Mouse (Mus musculus): ENCODE results near the gene Cd52. TPM values are rescaled to one million over a fixed set of nuclear protein-coding genes. Genes with fewer than 3 reads are reported as not detected.

Cd52 gene
- polyA plus RNA-seq, 2 experiments = 9.0 to 15.5 TPM

GRCm38 (mm10) chr4:134119042-134119441, 24.2 kb upstream of the Cd52 start:
- Histone ChIP-seq H3K4me2 (replicated peaks; ENCODE audit: low read depth, low read length, severe bottlenecking) (no peak overlapping the region), H3K27ac (replicated peaks; ENCODE audit: low read depth, low read length) (no peak overlapping the region), H3K9ac (ENCODE audit: low read depth, low read length, severe bottlenecking) (no peak overlapping the region), H3K36me3 (ENCODE audit: control insufficient read depth, insufficient read depth, low read length) (no peaks in the 10 kb centered on the region), H3K4me3 (replicated peaks; ENCODE audit: low read length) (no peak overlapping the region), H3K9me3 (ENCODE audit: control insufficient read depth, low read length) (no peaks in the 10 kb centered on the region), H3K4me1 (ENCODE audit: control insufficient read depth, insufficient read depth, low read length) (no peaks in the 10 kb centered on the region; the same call in 1 of the 2 replicates), H3K27me3 (ENCODE audit: control insufficient read depth, insufficient read depth, low read length) (no peaks in the 10 kb centered on the region)
- 75% methylated on average over 5 of the region's 5 CpGs for WGBS
- no peak for DNase-seq (ENCODE audit: low spot score)
- TF ChIP-seq POLR2A (IDR thresholded peaks at IDR 0.05; ENCODE audit: borderline replicate concordance, extremely low read depth, insufficient read depth, insufficient read length) = no peak
- no peak for ATAC-seq (ENCODE audit: low FRiP score, low read depth)

GRCm38 (mm10) chr4:134118126-134118800, 23.4 kb upstream of the Cd52 start:
- Histone ChIP-seq H3K4me2 (replicated peaks; ENCODE audit: low read depth, low read length, severe bottlenecking) (no peak overlapping the region), H3K9ac (ENCODE audit: low read depth, low read length, severe bottlenecking) (no peak overlapping the region), H3K4me3 (replicated peaks; ENCODE audit: low read length) (no peak overlapping the region), H3K4me1 (ENCODE audit: control insufficient read depth, insufficient read depth, low read length) (peaks cover 4% of the 10 kb centered on the region), H3K36me3 (ENCODE audit: control insufficient read depth, insufficient read depth, low read length) (no peaks in the 10 kb centered on the region), H3K27me3 (ENCODE audit: control insufficient read depth, insufficient read depth, low read length) (no peaks in the 10 kb centered on the region), H3K9me3 (ENCODE audit: control insufficient read depth, low read length) (no peaks in the 10 kb centered on the region), H3K27ac (replicated peaks; ENCODE audit: low read depth, low read length) (0 out of 2 replicates have a peak overlapping the region, but pooled peaks have one; percentile 13)
- ATAC-seq (ENCODE audit: low FRiP score, low read depth) (no peak), DNase-seq (ENCODE audit: low spot score) (no peak)
- TF ChIP-seq POLR2A (IDR thresholded peaks at IDR 0.05; ENCODE audit: borderline replicate concordance, extremely low read depth, insufficient read depth, insufficient read length) = no peak
- 59% methylated on average over 14 of the region's 14 CpGs for WGBS

- no peaks in the 10 kb centered on the region for H3K36me3 ChIP-seq (ENCODE audit: control insufficient read depth, insufficient read depth, low read length)
- TF ChIP-seq POLR2A (IDR thresholded peaks at IDR 0.05; ENCODE audit: borderline replicate concordance, extremely low read depth, insufficient read depth, insufficient read length) = no peak
- H3K4me1 ChIP-seq (ENCODE audit: control insufficient read depth, insufficient read depth, low read length) = peaks cover 4% of the 10 kb centered on the region; the same call in 1 of the 2 replicates
- H3K27ac ChIP-seq (replicated peaks; ENCODE audit: low read depth, low read length) = no peak overlapping the region
- no peak overlapping the region for H3K4me2 ChIP-seq (replicated peaks; ENCODE audit: low read depth, low read length, severe bottlenecking)
- WGBS = 66% methylated on average over 8 of the region's 8 CpGs
- ATAC-seq (ENCODE audit: low FRiP score, low read depth) (no peak), DNase-seq (ENCODE audit: low spot score) (no peak)
- no peaks in the 10 kb centered on the region for H3K27me3 ChIP-seq (ENCODE audit: control insufficient read depth, insufficient read depth, low read length)
- H3K4me3 ChIP-seq (replicated peaks; ENCODE audit: low read length) = no peak overlapping the region
- H3K9me3 ChIP-seq (ENCODE audit: control insufficient read depth, low read length) = no peaks in the 10 kb centered on the region
- H3K9ac ChIP-seq (ENCODE audit: low read depth, low read length, severe bottlenecking) = no peak overlapping the region
Measured at GRCm38 (mm10) chr4:134117012-134117411, 22.1 kb upstream of the Cd52 start.

GRCm38 (mm10) chr4:134116501-134116900, 21.6 kb upstream of the Cd52 start:
- no peaks in the 10 kb centered on the region for H3K9me3 ChIP-seq (ENCODE audit: control insufficient read depth, low read length)
- 80% methylated on average over 2 of the region's 2 CpGs for WGBS
- H3K9ac ChIP-seq (ENCODE audit: low read depth, low read length, severe bottlenecking) = no peak overlapping the region
- no peak overlapping the region for H3K4me2 ChIP-seq (replicated peaks; ENCODE audit: low read depth, low read length, severe bottlenecking)
- no peaks in the 10 kb centered on the region for H3K36me3 ChIP-seq (ENCODE audit: control insufficient read depth, insufficient read depth, low read length)
- no peak for ATAC-seq (ENCODE audit: low FRiP score, low read depth)
- no peaks in the 10 kb centered on the region for H3K27me3 ChIP-seq (ENCODE audit: control insufficient read depth, insufficient read depth, low read length)
- no peak overlapping the region for H3K4me3 ChIP-seq (replicated peaks; ENCODE audit: low read length)
- no peak for DNase-seq (ENCODE audit: low spot score)
- peaks cover 4% of the 10 kb centered on the region; the same call in 1 of the 2 replicates for H3K4me1 ChIP-seq (ENCODE audit: control insufficient read depth, insufficient read depth, low read length)
- no peak overlapping the region for H3K27ac ChIP-seq (replicated peaks; ENCODE audit: low read depth, low read length)
- no peak for TF ChIP-seq POLR2A (IDR thresholded peaks at IDR 0.05; ENCODE audit: borderline replicate concordance, extremely low read depth, insufficient read depth, insufficient read length)

- H3K9ac ChIP-seq (ENCODE audit: low read depth, low read length, severe bottlenecking) = no peak overlapping the region
- WGBS = 82% methylated on average over 16 of the region's 16 CpGs
- no peak for ATAC-seq (ENCODE audit: low FRiP score, low read depth)
Measured at GRCm38 (mm10) chr4:134115215-134116144, 20.6 kb upstream of the Cd52 start.

More at GRCm38 (mm10) chr4:134115215-134116144, 20.6 kb upstream of the Cd52 start:
- Histone ChIP-seq H3K27me3 (ENCODE audit: control insufficient read depth, insufficient read depth, low read length) (no peaks in the 10 kb centered on the region), H3K9me3 (ENCODE audit: control insufficient read depth, low read length) (no peaks in the 10 kb centered on the region), H3K4me2 (replicated peaks; ENCODE audit: low read depth, low read length, severe bottlenecking) (no peak overlapping the region), H3K36me3 (ENCODE audit: control insufficient read depth, insufficient read depth, low read length) (no peaks in the 10 kb centered on the region), H3K4me1 (ENCODE audit: control insufficient read depth, insufficient read depth, low read length) (peaks cover 4% of the 10 kb centered on the region; the same call in 1 of the 2 replicates), H3K4me3 (replicated peaks; ENCODE audit: low read length) (no peak overlapping the region), H3K27ac (replicated peaks; ENCODE audit: low read depth, low read length) (no peak overlapping the region)
- DNase-seq (ENCODE audit: low spot score) = no peak
- TF ChIP-seq POLR2A (IDR thresholded peaks at IDR 0.05; ENCODE audit: borderline replicate concordance, extremely low read depth, insufficient read depth, insufficient read length) = no peak
